ENCODE assay signal across 12 mouse cellular contexts in genomic region chr2:50885924-50886315, GRCm38 (mm10).
A peak's percentile ranks its signal among the peaks of the same experiment; 100 is the strongest.
DNase-seq lines count a peak whose midpoint lies in the region; ATAC-seq and TF ChIP-seq lines count a peak whose summit lies in the region.
"Had no signal": no experiment of that assay in that cellular context is flagged by ENCODE, and none has a peak within 500 bp of the region (broad histone marks: within the 10 kb centered on the region; RNA-seq: fewer than 3 reads in every experiment).

No protein-coding gene starts in this region.

- TF ChIP-seq CTCF in cerebellum, adult 2 months (IDR thresholded peaks at IDR 0.05; ENCODE audit: borderline replicate concordance, insufficient read depth, low read depth, low read length) = no peak

- no peak overlapping the region for H3K9ac ChIP-seq in lung, embryonic 15.5 days
- no peak overlapping the region for H3K9ac ChIP-seq in embryonic facial prominence, embryonic 15.5 days
- H3K9ac ChIP-seq in limb, embryonic 14.5 days (ENCODE audit: low read depth, low read length, severe bottlenecking) = no peak overlapping the region
- H3K9ac ChIP-seq in hindbrain, embryonic 12.5 days = no peak overlapping the region

- no peak overlapping the region for H3K4me2 ChIP-seq in lung, embryonic 15.5 days
- H3K4me2 ChIP-seq in embryonic facial prominence, embryonic 15.5 days (replicated peaks) = no peak overlapping the region
- no peak overlapping the region for H3K4me2 ChIP-seq in limb, embryonic 14.5 days (replicated peaks; ENCODE audit: low read depth, low read length, severe bottlenecking)
- H3K4me2 ChIP-seq in hindbrain, embryonic 12.5 days (replicated peaks) = no peak overlapping the region

- no peaks in the 10 kb centered on the region for H3K4me1 ChIP-seq in cerebellum, adult 2 months (ENCODE audit: control insufficient read depth, insufficient read depth, low read length)
- H3K4me1 ChIP-seq in lung, embryonic 15.5 days = peaks cover 11% of the 10 kb centered on the region
- H3K4me1 ChIP-seq in embryonic facial prominence, embryonic 15.5 days = peaks cover 6% of the 10 kb centered on the region
- H3K4me1 ChIP-seq in limb, embryonic 14.5 days (ENCODE audit: control insufficient read depth, insufficient read depth, low read length) = peaks cover 11% of the 10 kb centered on the region
- 0 out of 2 replicates have a peak, but pooled peaks cover 5% of the 10 kb centered on the region for H3K4me1 ChIP-seq in hindbrain, embryonic 12.5 days

- DNase-seq in cerebellum, postnatal 14 days = peak; percentile 15 to 28
- no peak for DNase-seq in cerebellum, adult 2 months
- no peak for DNase-seq in lung, postnatal 36 days
- peak; percentile 34 for DNase-seq in limb, embryonic 14.5 days (ENCODE audit: low spot score)
- DNase-seq: cerebellum, adult 9-10 months; heart, postnatal 14 days; kidney, adult 11 months; thymus, adult 18-20 months had no signal

- WGBS in cerebellum, adult 2 months = 11% methylated on average over 7 of the region's 7 CpGs
- 38% methylated on average over 7 of the region's 7 CpGs for WGBS in lung, embryonic 15.5 days
- WGBS in embryonic facial prominence, embryonic 15.5 days = 14% methylated on average over 7 of the region's 7 CpGs
- 21% methylated on average over 7 of the region's 7 CpGs for WGBS in limb, embryonic 14.5 days
- 39% methylated on average over 7 of the region's 7 CpGs for WGBS in hindbrain, embryonic 12.5 days

- no peak for TF ChIP-seq POLR2A in cerebellum, adult 2 months (IDR thresholded peaks at IDR 0.05; ENCODE audit: borderline replicate concordance, insufficient read depth, low read length)
- TF ChIP-seq POLR2A in limb, embryonic 14.5 days (IDR thresholded peaks at IDR 0.05; ENCODE audit: borderline replicate concordance, extremely low read depth, insufficient read depth, insufficient read length) = no peak

- no peak overlapping the region for H3K4me3 ChIP-seq in cerebellum, adult 2 months (replicated peaks; ENCODE audit: insufficient read depth, low read depth, low read length)
- no peak overlapping the region for H3K4me3 ChIP-seq in lung, embryonic 15.5 days
- no peak overlapping the region for H3K4me3 ChIP-seq in embryonic facial prominence, embryonic 15.5 days (replicated peaks)
- H3K4me3 ChIP-seq in limb, embryonic 14.5 days (replicated peaks; ENCODE audit: low read length) = no peak overlapping the region
- H3K4me3 ChIP-seq in hindbrain, embryonic 12.5 days = no peak overlapping the region

- no peaks in the 10 kb centered on the region for H3K9me3 ChIP-seq in lung, embryonic 15.5 days
- no peaks in the 10 kb centered on the region for H3K9me3 ChIP-seq in embryonic facial prominence, embryonic 15.5 days (replicated peaks)
- H3K9me3 ChIP-seq in limb, embryonic 14.5 days (ENCODE audit: control insufficient read depth, low read length) = no peaks in the 10 kb centered on the region
- no peaks in the 10 kb centered on the region for H3K9me3 ChIP-seq in hindbrain, embryonic 12.5 days (replicated peaks)

- no peaks in the 10 kb centered on the region for H3K36me3 ChIP-seq in lung, embryonic 15.5 days
- H3K36me3 ChIP-seq in embryonic facial prominence, embryonic 15.5 days = no peaks in the 10 kb centered on the region
- no peaks in the 10 kb centered on the region for H3K36me3 ChIP-seq in limb, embryonic 14.5 days (ENCODE audit: control insufficient read depth, insufficient read depth, low read length)
- no peaks in the 10 kb centered on the region for H3K36me3 ChIP-seq in hindbrain, embryonic 12.5 days

- ATAC-seq in lung, embryonic 15.5 days (ENCODE audit: borderline replicate concordance, extremely low read depth, low FRiP score, low TSS enrichment) = no peak
- peak; percentile 87 for ATAC-seq in embryonic facial prominence, embryonic 15.5 days (ENCODE audit: insufficient number of reproducible peaks, low FRiP score, low TSS enrichment, low read depth)
- ATAC-seq in limb, embryonic 14.5 days (ENCODE audit: low FRiP score, low read depth) = no peak
- ATAC-seq in erythroid progenitor cell, adult 5-6 weeks (replicated peaks; ENCODE audit: low FRiP score, poor library complexity, severe bottlenecking) = no peak
- ATAC-seq in hindbrain, embryonic 12.5 days (ENCODE audit: low FRiP score) = no peak

- no peak overlapping the region for H3K27ac ChIP-seq in cerebellum, adult 2 months (ENCODE audit: insufficient read depth, low read length)
- 0 out of 2 replicates have a peak overlapping the region, but pooled peaks have one; percentile 10 for H3K27ac ChIP-seq in lung, embryonic 15.5 days
- 0 out of 2 replicates have a peak overlapping the region, but pooled peaks have one; percentile 23 for H3K27ac ChIP-seq in embryonic facial prominence, embryonic 15.5 days (replicated peaks)
- 0 out of 2 replicates have a peak overlapping the region, but pooled peaks have one; percentile 28 for H3K27ac ChIP-seq in limb, embryonic 14.5 days (replicated peaks; ENCODE audit: low read depth, low read length)
- no peak overlapping the region for H3K27ac ChIP-seq in hindbrain, embryonic 12.5 days

- no peaks in the 10 kb centered on the region for H3K27me3 ChIP-seq in cerebellum, adult 2 months (ENCODE audit: control insufficient read depth, insufficient read depth, low read length)
- no peaks in the 10 kb centered on the region for H3K27me3 ChIP-seq in lung, embryonic 15.5 days
- no peaks in the 10 kb centered on the region for H3K27me3 ChIP-seq in embryonic facial prominence, embryonic 15.5 days
- H3K27me3 ChIP-seq in limb, embryonic 14.5 days (ENCODE audit: control insufficient read depth, insufficient read depth, low read length) = no peaks in the 10 kb centered on the region
- H3K27me3 ChIP-seq in hindbrain, embryonic 12.5 days = no peaks in the 10 kb centered on the region

Comparison
In these comparisons a context has a peak if more than half of its experiments do, and no peak if none do; other contexts are left out.
1. DNase-seq: peak in cerebellum, postnatal 14 days (2 of 2) and limb, embryonic 14.5 days (single experiment); none in cerebellum, adult 2 months (0 of 2) and lung, postnatal 36 days (single experiment).
2. H3K27ac ChIP-seq: peak in lung, embryonic 15.5 days (single experiment), embryonic facial prominence, embryonic 15.5 days (single experiment) and limb, embryonic 14.5 days (single experiment); none in cerebellum, adult 2 months (single experiment) and hindbrain, embryonic 12.5 days (single experiment).